Mouse (Mus musculus) bone marrow, adult 2 months (tissue): Measurements from ENCODE around the gene Clic6.

Source experiments
- CTCF ChIP-seq: fragments of 200-500 bp; IDR thresholded peaks from 2 replicates; pipeline ENCODE4 v1.5.1; 2011; ENCODE audit warnings: low read length, control low read depth; ENCODE audit not compliant: control insufficient read depth, insufficient read depth
- POLR2A ChIP-seq: fragments of 200-500 bp; IDR thresholded peaks from 2 replicates; pipeline ENCODE4 v1.6.1; 2011; ENCODE audit warnings: low read depth, mild to moderate bottlenecking, control low read depth, low read length, borderline replicate concordance; ENCODE audit not compliant: control insufficient read depth

DNA sequence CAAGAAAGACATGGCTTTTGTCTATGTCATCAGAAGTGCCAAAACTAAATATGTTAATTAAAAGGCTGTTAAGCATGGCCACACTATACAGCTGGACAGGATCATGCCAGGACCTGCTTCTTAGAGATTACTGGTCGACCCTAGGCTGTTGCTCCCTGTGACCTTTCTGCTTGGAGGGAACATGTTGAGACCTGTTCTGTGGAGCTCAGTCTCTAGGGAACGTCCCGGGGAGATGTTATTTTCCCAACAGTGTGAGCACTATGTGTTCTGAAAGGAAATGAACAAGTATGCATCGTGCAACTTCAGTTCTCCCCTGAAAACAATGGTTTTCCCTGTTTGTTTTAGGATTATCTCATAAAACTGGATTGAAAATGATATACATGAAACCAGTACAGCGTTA, 17.6 kb downstream of the Clic6 start:
- TF ChIP-seq CTCF (no peak), POLR2A (no peak)
